Mouse (Mus musculus) cerebellum, postnatal 4 days (tissue): ENCODE data around the gene Pgm5.

Source experiments
- DNase-seq, 2 experiments: peaks; one replicate each; pipeline ENCODE4 v3.0.0; 2022; ENCODE audit warnings: low spot score in 2 of 2, mixed read lengths in 1 of 2

Gene Pgm5

GRCm38 (mm10) chr19:24779996-24780395 is 81.7 kb downstream of the Pgm5 start:
- DNase-seq: no peak

- DNase-seq: no peak
Observed at GRCm38 (mm10) chr19:24770345-24770744, 91.3 kb downstream of the Pgm5 start.

GRCm38 (mm10) chr19:24767401-24767800 is 94.3 kb downstream of the Pgm5 start:
- DNase-seq: no peak

- no peak for DNase-seq
Observed at GRCm38 (mm10) chr19:24762473-24763149, 99.0 kb downstream of the Pgm5 start.

- no peak for DNase-seq
Observed at GRCm38 (mm10) chr19:24756627-24757026, 105.0 kb downstream of the Pgm5 start.

GRCm38 (mm10) chr19:24754440-24754785 is 107.2 kb downstream of the Pgm5 start:
- no peak for DNase-seq

GRCm38 (mm10) chr19:24753617-24754439 is 107.8 kb downstream of the Pgm5 start:
- no peak for DNase-seq

GRCm38 (mm10) chr19:24752873-24753538 is 108.6 kb downstream of the Pgm5 start:
- no peak for DNase-seq

- DNase-seq: no peak
Observed at GRCm38 (mm10) chr19:24746266-24746875, 115.3 kb downstream of the Pgm5 start.

GRCm38 (mm10) chr19:24742606-24743005 is 119.0 kb downstream of the Pgm5 start:
- DNase-seq: no peak

GRCm38 (mm10) chr19:24738786-24739185 is 122.9 kb downstream of the Pgm5 start:
- no peak for DNase-seq

GRCm38 (mm10) chr19:24738026-24738425 is 123.6 kb downstream of the Pgm5 start:
- DNase-seq: no peak

- no peak for DNase-seq
Observed at GRCm38 (mm10) chr19:24735484-24736128, 126.0 kb downstream of the Pgm5 start.

GRCm38 (mm10) chr19:24730661-24731060 is 131.0 kb downstream of the Pgm5 start:
- no peak for DNase-seq

- DNase-seq: no peak
Observed at GRCm38 (mm10) chr19:24724362-24724761, 137.3 kb downstream of the Pgm5 start.

GRCm38 (mm10) chr19:24720448-24720847 is 141.2 kb downstream of the Pgm5 start:
- DNase-seq: no peak

- no peak for DNase-seq
Observed at GRCm38 (mm10) chr19:24719504-24719903, 142.2 kb downstream of the Pgm5 start.

GRCm38 (mm10) chr19:24718021-24718420 is 143.6 kb downstream of the Pgm5 start:
- DNase-seq: no peak

GRCm38 (mm10) chr19:24716303-24717097 is 145.2 kb downstream of the Pgm5 start:
- DNase-seq: no peak

- no peak for DNase-seq
Observed at GRCm38 (mm10) chr19:24708032-24708431, 153.6 kb downstream of the Pgm5 start.
